Mouse (Mus musculus): ENCODE data around the gene Emp3. TPM values are rescaled to one million over a fixed set of nuclear protein-coding genes. Genes with fewer than 3 reads are reported as not detected.
"Not testable (repeated sequence)": the region's sequence is repeated elsewhere in the genome, so short reads cannot be mapped to it uniquely, and the experiment has no call there.

Emp3 gene
- total and polyA plus RNA-seq, 3 experiments = 18.8 to 135 (median 56.6) TPM

DNA sequence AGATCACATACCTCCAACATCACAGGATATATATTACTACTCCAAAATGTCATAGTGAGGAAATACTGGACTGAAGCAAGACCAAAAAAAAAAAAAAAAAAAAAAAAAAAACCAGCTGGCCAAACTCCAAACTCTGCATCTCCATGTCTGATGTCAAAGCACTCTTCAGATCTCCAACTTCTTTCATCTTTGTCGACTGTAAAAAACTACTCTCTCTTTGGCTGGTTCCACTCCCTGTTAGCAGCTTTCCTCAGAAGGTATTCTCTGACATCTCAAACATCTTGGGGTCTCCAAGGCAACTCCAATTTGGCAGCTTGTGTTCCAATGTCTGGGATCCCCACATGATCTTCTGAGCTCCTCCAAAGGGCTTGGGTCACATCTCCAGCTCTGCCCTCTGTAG, 42.9 kb downstream of the Emp3 start, which contains the start of gene Grin2d:
Gene Grin2d, minus strand, starts transcription at position 101 of the 400 bp plus-strand sequence.
- in situ Hi-C loops (cut with MboI; ENCODE audit: low pct_ligation_motif_present, low pct_unique_long_range_greater_than_20kb, low sequenced_read_pairs); H3K9me3 ChIP-seq (replicated peaks; ENCODE audit: low read length); H3K9ac ChIP-seq (ENCODE audit: insufficient read depth, low read depth); dilution Hi-C loops (cut with MboI; ENCODE audit: extremely low pct_ligation_motif_present, extremely low pct_unique_long_range_greater_than_20kb, low sequenced_read_pairs); H3K4me3 ChIP-seq (replicated peaks in 1 of 3; ENCODE audit: low read depth in 2 of 3, low read length in 2 of 3, poor library complexity in 1 of 3); H3K27ac ChIP-seq (ENCODE audit: insufficient read depth, low read depth); DNase-seq (ENCODE audit: extremely low read depth); H3K27me3 ChIP-seq (replicated peaks); H3K4me2 ChIP-seq (ENCODE audit: insufficient read depth, low read depth, poor library complexity, severe bottlenecking): not testable (repeated sequence)
- Histone ChIP-seq H3K79me2 (replicated peaks; ENCODE audit: control insufficient read depth, extremely low read depth, insufficient read depth, poor library complexity, severe bottlenecking) (peaks cover 18% of the 10 kb centered on the region), H3K4me1 (ENCODE audit: control insufficient read depth in 1 of 2, insufficient read depth in 2 of 2) (peaks cover 11 to 33% of the 10 kb centered on the region in 2 experiments), H3K36me3 (replicated peaks in 1 of 2; ENCODE audit: control insufficient read depth in 1 of 2, insufficient read depth in 1 of 2, low read length in 1 of 2) (peaks cover 57 to 79% of the 10 kb centered on the region in 2 experiments)

DNA sequence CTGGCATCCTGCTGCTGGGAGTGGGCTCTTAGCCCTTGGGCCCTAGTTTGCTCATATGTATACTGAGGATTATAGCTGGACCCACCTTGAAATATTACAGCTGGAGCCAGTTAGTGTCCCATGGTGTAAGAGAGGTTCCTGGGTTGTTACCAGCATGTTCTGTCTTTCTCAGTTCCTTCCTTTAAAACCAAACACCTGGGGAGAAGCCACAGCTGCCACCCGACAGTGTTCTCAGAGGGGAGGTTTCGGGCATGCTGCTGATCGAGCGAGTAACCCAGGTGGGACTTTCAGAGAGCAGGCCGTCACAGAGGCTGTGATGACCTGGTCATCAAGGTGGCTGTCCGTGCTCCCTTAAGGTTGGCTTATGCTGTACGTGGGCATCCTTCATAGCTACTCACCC, 44.3 kb downstream of the Emp3 start:
- dilution Hi-C loops (cut with MboI; ENCODE audit: extremely low pct_ligation_motif_present, extremely low pct_unique_long_range_greater_than_20kb, low sequenced_read_pairs) = no loop called here
- in situ Hi-C loops (cut with MboI; ENCODE audit: low pct_ligation_motif_present, low pct_unique_long_range_greater_than_20kb, low sequenced_read_pairs) = no loop called here
- peak; percentile 60 for DNase-seq (ENCODE audit: extremely low read depth)
- no peaks in the 10 kb centered on the region for H3K27me3 ChIP-seq (replicated peaks)
- peaks cover 45 to 65% of the 10 kb centered on the region in 2 experiments for H3K36me3 ChIP-seq (replicated peaks in 1 of 2; ENCODE audit: control insufficient read depth in 1 of 2, insufficient read depth in 1 of 2, low read length in 1 of 2)
- no peak overlapping the region for H3K4me3 ChIP-seq (replicated peaks in 1 of 3; ENCODE audit: low read depth in 2 of 3, low read length in 2 of 3, poor library complexity in 1 of 3)
- H3K9ac ChIP-seq (ENCODE audit: insufficient read depth, low read depth) = no peak overlapping the region
- H3K79me2 ChIP-seq (replicated peaks; ENCODE audit: control insufficient read depth, extremely low read depth, insufficient read depth, poor library complexity, severe bottlenecking) = peaks cover 24% of the 10 kb centered on the region
- H3K4me2 ChIP-seq (ENCODE audit: insufficient read depth, low read depth, poor library complexity, severe bottlenecking) = no peak overlapping the region
- H3K27ac ChIP-seq (ENCODE audit: insufficient read depth, low read depth) = no peak overlapping the region
- TF ChIP-seq SIN3A (IDR thresholded peaks at IDR 0.05; ENCODE audit: low read length) (no peak; the same call in 1 of the 2 replicates), KAT2A (IDR thresholded peaks at IDR 0.05; ENCODE audit: insufficient replicate concordance, low read length) (no peak), PAX5 (IDR thresholded peaks at IDR 0.05; ENCODE audit: low read length) (no peak), USF1 (IDR thresholded peaks at IDR 0.05; ENCODE audit: low read depth, low read length) (no peak), ZNF384 (IDR thresholded peaks at IDR 0.05; ENCODE audit: low read depth, low read length) (no peak), TCF12 (IDR thresholded peaks at IDR 0.05; ENCODE audit: low read depth, low read length) (peak; percentile 97), MEF2A (IDR thresholded peaks at IDR 0.05; ENCODE audit: borderline replicate concordance, low read depth, low read length) (peak; percentile 39; the same call in 1 of the 2 replicates), ETS1 (conservative IDR thresholded peaks at IDR 0.05; ENCODE audit: low read depth, low read length) (peak; percentile 45; the same call in 1 of the 2 replicates), ZMIZ1 (IDR thresholded peaks at IDR 0.05; ENCODE audit: low read depth, low read length) (no peak), MXI1 (IDR thresholded peaks at IDR 0.05; ENCODE audit: low read depth, low read length) (no peak), USF2 (conservative IDR thresholded peaks at IDR 0.05; ENCODE audit: low read depth, low read length) (no peak), EP300 (IDR thresholded peaks at IDR 0.05; ENCODE audit: low read length) (peak; percentile 91), UBTF (IDR thresholded peaks at IDR 0.05; ENCODE audit: low read depth, low read length) (no peak), POLR2A (IDR thresholded peaks at IDR 0.05; ENCODE audit: low read depth, low read length) (no peak), HCFC1 (IDR thresholded peaks at IDR 0.05; ENCODE audit: low read depth, low read length) (no peak), IRF4 (IDR thresholded peaks at IDR 0.05; ENCODE audit: low read depth, low read length) (peak; percentile 84), RAD21 (IDR thresholded peaks at IDR 0.05; ENCODE audit: low read depth, low read length) (no peak), RCOR1 (conservative IDR thresholded peaks at IDR 0.05; ENCODE audit: low read depth, low read length) (no peak), MYC (IDR thresholded peaks at IDR 0.05; ENCODE audit: low read depth, low read length) (peak; percentile 22; the same call in 1 of the 2 replicates), NRF1 (IDR thresholded peaks at IDR 0.05; ENCODE audit: low read depth, low read length) (no peak), TBP (conservative IDR thresholded peaks at IDR 0.05; ENCODE audit: low read depth, low read length) (0 out of 2 replicates have a peak, but pooled peaks have one; percentile 16), BHLHE40 (IDR thresholded peaks at IDR 0.05; ENCODE audit: low read depth, low read length) (peak; percentile 32; the same call in 1 of the 2 replicates), CHD1 (IDR thresholded peaks at IDR 0.05; ENCODE audit: low read depth, low read length) (no peak), GABPA (IDR thresholded peaks at IDR 0.05; ENCODE audit: insufficient replicate concordance, low read depth, low read length) (no peak), E2F4 (IDR thresholded peaks at IDR 0.05; ENCODE audit: insufficient replicate concordance, low read depth, low read length) (no peak), MAZ (IDR thresholded peaks at IDR 0.05; ENCODE audit: low read depth, low read length) (no peak), CTCF (conservative IDR thresholded peaks at IDR 0.05 in 1 of 2, IDR thresholded peaks at IDR 0.05 in 1 of 2; ENCODE audit: low read depth in 2 of 2, low read length in 2 of 2) (no peak), ZKSCAN1 (IDR thresholded peaks at IDR 0.05; ENCODE audit: borderline replicate concordance, low read depth, low read length) (no peak)
- H3K9me3 ChIP-seq (replicated peaks; ENCODE audit: low read length) = peaks cover 4% of the 10 kb centered on the region
- peaks cover 11 to 33% of the 10 kb centered on the region in 2 experiments for H3K4me1 ChIP-seq (ENCODE audit: control insufficient read depth in 1 of 2, insufficient read depth in 2 of 2)
